Mouse (Mus musculus): ENCODE measurements around the gene Shisa9. TPM values are rescaled to one million over a fixed set of nuclear protein-coding genes. Genes with fewer than 3 reads are reported as not detected.

Shisa9 gene
- total RNA-seq, 2 experiments from 2014 or later, result 55.4 to 56.4 TPM

DNA sequence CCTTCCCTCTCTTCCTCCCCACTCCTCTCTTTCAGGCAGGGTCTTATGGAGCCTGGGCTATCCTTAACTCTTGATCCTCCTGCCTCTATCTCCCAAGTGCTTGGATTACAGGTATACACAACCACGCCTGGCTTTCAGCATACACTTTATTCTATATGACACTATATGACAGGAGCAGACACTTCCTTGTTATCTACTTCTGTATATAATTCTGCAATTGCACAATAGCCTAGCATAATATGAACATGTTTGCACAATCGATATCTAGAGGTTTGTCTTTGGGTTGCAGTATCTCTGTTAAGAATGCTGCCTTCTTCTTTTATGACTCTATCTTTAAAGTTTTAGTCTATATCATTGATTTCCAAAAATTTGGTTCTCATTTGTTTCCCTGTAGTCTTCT lies 230.1 kb downstream of the Shisa9 start:
- Histone ChIP-seq H3K4me3 (no peak overlapping the region), H3K27ac (no peak overlapping the region)
- no peak for TF ChIP-seq CTCF (conservative IDR thresholded peaks at IDR 0.05)
- no peak for DNase-seq (ENCODE audit: low spot score in 2 of 2)

DNA sequence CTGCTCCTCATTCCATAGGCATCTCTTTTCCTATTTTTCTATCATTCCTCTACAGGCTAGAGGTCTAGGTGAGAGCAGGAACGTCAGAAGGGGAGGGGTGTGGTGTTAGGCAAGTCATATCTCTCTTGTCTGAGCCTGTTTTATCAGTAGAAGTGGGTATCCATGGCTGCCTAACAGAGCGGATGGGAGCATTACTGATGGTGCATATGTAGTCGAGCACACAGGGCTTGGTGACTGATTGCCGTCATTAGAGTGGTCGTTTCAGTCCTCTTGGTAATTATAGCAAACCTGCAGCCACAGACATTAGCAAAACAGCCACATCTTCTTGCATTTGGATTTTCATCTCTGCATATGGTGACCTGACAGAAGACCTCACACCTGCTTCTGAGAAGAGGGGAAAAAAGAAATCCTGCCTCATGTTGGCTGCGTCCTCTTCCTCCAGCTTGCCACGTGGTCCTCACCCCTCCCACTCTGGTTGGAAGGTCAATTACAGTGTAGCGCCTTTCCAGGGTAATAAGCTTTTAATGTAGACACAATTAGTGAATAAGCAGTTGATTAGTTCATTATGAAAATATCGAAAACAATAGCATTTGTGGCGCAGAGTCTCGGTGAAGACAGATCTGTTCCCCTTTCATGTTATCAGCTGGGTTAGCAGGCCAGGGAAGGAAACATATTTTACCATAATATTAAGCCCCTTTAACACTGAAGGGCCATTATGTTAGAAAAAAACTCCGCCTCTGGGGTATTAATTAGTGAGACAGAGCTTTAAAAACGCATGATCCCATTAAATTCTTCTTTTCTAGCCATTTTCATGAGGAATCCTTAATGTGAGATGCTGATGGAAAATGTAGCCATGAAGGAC lies 233.6 kb downstream of the Shisa9 start:
- no peak overlapping the region for H3K4me3 ChIP-seq
- H3K27ac ChIP-seq, result peak overlapping the region; percentile 5; the same call in 1 of the 2 replicates
- no peak for DNase-seq (ENCODE audit: low spot score in 2 of 2)
- TF ChIP-seq CTCF (conservative IDR thresholded peaks at IDR 0.05), result no peak

DNA sequence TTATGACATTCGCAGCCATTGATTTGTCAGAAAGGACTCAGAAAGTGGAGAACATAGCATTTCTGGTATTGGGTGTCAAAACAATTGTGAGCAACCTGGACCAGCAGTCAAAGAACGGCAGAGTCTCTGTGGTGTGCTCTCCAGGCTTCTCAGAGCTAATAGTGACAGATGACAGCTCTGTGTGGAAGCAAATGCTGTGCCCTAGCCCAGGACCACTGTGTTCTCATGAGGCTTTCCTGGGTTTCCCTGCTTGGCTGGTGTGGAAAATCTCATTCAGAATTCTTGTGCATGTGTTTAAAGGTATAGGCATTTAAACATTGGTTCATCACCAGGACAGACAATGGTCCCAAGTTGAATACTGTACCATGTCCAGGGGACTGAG lies 234.2 kb downstream of the Shisa9 start:
- Histone ChIP-seq H3K27ac (peak overlapping the region; percentile 5; the same call in 1 of the 2 replicates), H3K4me3 (no peak overlapping the region)
- TF ChIP-seq CTCF (conservative IDR thresholded peaks at IDR 0.05), result no peak
- no peak for DNase-seq (ENCODE audit: low spot score in 2 of 2)

DNA sequence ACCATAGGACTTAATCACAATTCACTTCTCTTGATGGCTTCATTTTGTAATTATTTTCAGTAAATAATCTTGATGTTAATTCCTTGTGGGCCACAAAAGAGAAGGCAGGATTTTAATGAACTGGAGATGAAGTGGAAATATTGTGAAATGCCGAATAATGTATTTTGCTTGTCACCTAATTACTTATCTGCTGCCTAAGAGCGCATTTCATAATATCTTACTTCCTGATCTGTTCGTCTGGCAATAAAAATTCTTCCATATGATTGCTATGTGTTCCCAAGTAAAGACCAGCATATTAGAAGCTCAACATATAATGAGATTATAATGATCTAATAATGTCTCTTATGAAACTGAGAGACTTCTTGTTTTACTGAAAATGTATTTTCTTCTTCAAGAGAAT lies 235.9 kb downstream of the Shisa9 start:
- DNase-seq (ENCODE audit: low spot score in 2 of 2), result no peak
- Histone ChIP-seq H3K27ac (no peak overlapping the region), H3K4me3 (no peak overlapping the region)
- TF ChIP-seq CTCF (conservative IDR thresholded peaks at IDR 0.05), result no peak

DNA sequence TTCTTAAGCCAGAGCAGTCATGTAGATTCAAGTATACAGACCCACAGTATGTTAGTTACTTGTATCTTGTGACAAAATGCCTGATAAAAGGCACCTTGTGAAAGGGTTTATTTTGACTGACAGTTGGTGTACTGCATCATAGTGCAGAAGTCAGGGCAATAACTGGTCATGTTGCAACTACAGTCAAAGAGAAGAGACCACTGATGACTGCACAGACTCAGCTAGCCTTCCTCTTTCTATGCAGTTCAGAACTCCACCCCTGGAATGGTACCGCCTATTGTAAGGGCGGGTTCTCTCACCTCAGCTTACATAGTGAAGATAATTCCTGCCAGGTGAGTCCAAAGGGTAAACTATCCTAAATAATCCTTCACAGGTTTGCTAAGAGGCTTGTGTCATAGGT lies 239.6 kb downstream of the Shisa9 start:
- Histone ChIP-seq H3K4me3 (no peak overlapping the region), H3K27ac (no peak overlapping the region)
- no peak for TF ChIP-seq CTCF (conservative IDR thresholded peaks at IDR 0.05)
- no peak for DNase-seq (ENCODE audit: low spot score in 2 of 2)

DNA sequence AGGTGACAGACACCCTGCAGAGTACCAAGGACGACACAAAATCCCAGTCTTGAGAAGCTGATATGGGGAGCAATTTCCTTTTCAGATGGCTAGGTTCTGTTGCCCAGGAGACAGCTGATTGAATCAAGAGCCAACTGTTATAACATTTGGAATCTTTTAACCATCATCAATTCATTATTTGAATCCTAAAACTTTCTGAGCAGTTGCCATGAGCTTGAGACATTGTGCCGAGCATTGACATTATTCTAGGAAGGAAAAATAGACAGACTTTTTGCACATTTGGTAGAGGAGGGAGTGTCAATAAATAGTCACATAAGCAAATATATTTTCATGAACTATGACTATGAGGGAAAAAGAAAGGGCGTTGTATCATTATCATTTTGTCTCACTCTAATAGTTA lies 243.0 kb downstream of the Shisa9 start:
- peak in 1 of 2 experiments; percentile 60 for DNase-seq (ENCODE audit: low spot score in 2 of 2)
- H3K27ac ChIP-seq, result no peak overlapping the region
- no peak overlapping the region for H3K4me3 ChIP-seq
- no peak for TF ChIP-seq CTCF (conservative IDR thresholded peaks at IDR 0.05)

DNA sequence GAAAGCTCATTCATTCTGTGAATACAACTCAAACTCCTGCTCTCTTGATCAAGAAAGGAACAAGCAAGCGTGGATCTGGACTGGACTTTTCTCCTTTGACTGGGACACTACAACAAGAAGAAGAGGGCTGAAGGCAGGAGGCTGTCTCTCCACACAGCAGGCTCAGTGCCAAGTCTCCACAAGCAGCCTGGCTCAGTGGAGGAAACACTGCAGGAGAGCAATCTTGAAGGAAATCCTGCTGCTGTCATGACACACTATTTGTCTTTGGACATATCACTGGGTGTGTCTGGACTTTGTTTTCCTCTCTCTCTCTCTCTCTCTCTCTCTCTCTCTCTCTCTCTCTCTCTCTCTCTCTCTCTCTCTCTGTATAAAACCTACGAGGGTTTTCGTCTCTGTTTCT lies 249.4 kb downstream of the Shisa9 start:
- H3K4me3 ChIP-seq, result no peak overlapping the region
- H3K27ac ChIP-seq, result no peak overlapping the region
- TF ChIP-seq CTCF (conservative IDR thresholded peaks at IDR 0.05), result no peak
- no peak for DNase-seq (ENCODE audit: low spot score in 2 of 2)

DNA sequence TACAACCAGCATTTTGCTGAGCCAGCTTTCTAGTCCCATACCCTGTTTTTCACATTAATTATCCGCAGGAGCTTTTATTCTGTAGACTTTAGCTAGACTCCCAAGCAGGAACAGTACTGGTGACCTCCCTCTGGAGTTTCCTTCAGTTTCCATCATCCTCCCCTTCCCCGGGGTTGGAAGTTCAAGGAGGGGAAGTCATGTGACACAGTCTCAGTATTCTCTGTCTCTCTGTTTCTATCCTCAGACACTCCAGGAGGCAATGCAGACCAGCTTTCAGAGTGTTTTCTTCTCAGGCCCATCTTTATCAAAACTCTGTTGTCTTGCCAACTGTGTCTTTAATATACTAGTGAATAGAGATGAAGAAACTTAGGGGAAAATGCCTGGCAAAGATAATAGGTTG lies 250.4 kb downstream of the Shisa9 start:
- no peak overlapping the region for H3K4me3 ChIP-seq
- H3K27ac ChIP-seq, result no peak overlapping the region
- no peak for DNase-seq (ENCODE audit: low spot score in 2 of 2)
- no peak for TF ChIP-seq CTCF (conservative IDR thresholded peaks at IDR 0.05)

DNA sequence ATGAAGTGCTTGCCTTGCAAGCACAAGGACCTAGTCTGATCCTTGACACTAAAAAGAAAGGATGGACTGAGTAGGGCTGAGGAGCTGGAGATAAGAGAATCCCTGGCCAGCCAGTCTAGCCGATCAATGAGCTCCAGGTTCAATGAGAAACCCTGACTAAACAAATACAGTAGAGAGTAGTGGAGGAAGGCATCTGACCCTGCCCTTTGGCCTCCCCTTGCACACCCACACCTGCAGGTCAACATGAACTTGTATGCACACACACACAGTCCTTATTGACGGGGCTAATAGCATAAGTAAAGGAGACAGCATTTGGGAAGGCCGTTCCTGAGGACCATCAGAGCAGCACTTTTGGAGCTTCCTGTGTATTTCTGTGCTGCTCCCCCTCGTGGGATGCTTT lies 254.7 kb downstream of the Shisa9 start:
- Histone ChIP-seq H3K4me3 (no peak overlapping the region), H3K27ac (no peak overlapping the region)
- no peak for TF ChIP-seq CTCF (conservative IDR thresholded peaks at IDR 0.05)

DNA sequence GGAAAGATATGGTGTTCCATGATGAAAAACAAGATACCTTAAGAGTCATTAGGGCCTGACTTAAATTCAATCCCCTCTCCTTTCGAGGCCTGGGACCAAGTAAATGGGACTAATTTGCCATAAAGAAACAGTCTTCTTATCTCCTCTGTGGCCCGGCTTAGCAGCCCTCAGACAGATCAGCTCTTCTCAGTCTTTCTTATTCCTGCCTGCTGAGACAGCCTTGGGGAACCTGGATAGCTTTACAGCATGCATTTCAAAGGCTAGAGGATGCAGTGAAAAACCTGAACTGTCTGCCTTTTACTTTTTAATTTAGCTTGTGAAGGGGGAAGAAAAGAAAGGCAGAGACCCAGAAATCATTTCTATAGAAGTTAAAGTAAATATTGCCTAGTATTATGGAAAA lies 275.4 kb downstream of the Shisa9 start:
- no peak for DNase-seq (ENCODE audit: low spot score in 2 of 2)
- H3K27ac ChIP-seq, result no peak overlapping the region
- no peak overlapping the region for H3K4me3 ChIP-seq
- no peak for TF ChIP-seq CTCF (conservative IDR thresholded peaks at IDR 0.05)

More for the DNA sequence above, 254.7 kb downstream of the Shisa9 start:
- no peak for DNase-seq (ENCODE audit: low spot score in 2 of 2)

DNA sequence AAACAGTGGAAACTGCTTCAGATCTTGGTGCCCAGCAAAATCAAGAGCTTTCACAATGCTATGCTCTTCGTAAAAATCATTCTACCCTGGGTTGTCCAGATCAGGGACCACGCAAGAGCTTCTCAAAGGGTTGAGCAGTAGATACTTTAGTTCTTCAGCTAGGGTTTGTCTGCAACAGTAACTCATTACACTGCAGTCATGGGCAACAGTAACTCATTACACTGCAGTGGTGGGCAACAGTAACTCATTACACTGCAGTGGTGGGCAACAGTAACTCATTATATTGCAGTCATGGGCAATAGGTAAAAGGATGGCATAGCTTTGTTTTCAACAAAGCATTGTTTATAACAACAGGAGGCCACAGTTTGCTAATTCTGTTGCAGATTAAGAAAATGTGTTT lies 281.9 kb downstream of the Shisa9 start:
- Histone ChIP-seq H3K27ac (no peak overlapping the region), H3K4me3 (no peak overlapping the region)
- no peak for TF ChIP-seq CTCF (conservative IDR thresholded peaks at IDR 0.05)
- no peak for DNase-seq (ENCODE audit: low spot score in 2 of 2)

DNA sequence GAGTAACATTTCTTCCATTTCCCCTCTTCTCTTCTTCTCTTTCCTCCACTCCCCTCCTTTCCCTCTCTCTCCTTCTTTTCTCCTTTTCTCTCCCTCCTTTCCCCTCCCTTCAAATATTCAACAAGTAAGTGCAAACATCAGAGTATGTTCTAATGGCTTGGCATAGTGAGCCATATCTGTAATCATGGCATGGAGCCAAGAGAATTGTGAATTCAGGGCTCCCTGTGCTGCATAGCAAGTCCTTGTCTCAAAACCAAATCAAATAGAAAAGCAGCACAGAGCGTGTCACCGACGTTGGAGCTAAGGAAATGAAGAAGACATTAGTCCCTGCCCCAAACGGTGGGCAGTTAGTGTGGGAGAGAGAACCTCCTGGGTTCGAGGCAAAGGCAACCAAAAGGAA lies 316.6 kb downstream of the Shisa9 start:
- no peak overlapping the region for H3K27ac ChIP-seq
- no peak overlapping the region for H3K4me3 ChIP-seq
- no peak for DNase-seq (ENCODE audit: low spot score in 2 of 2)
- no peak for TF ChIP-seq CTCF (conservative IDR thresholded peaks at IDR 0.05)

DNA sequence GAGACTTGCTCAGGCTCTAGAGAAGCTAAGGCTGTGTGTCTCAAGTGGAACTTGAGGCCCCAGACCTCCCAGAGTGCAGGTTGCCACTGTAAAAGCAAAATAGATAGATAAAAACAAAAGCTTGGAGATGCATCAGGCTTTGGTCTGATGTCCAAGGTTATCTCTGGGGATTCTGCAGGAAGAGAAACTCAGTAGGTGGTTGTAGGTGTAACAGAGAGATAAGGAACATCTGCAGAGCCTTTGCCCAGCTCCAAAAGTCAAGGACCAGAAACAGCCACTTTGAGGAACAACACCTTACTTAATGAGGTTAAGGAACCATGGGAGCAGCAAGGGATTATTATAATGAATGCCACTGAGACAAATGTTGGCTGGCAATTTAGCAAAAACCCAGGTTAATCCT lies 319.5 kb downstream of the Shisa9 start:
- no peak for TF ChIP-seq CTCF (conservative IDR thresholded peaks at IDR 0.05)
- H3K27ac ChIP-seq, result no peak overlapping the region
- DNase-seq (ENCODE audit: low spot score in 2 of 2), result no peak
- H3K4me3 ChIP-seq, result no peak overlapping the region

DNA sequence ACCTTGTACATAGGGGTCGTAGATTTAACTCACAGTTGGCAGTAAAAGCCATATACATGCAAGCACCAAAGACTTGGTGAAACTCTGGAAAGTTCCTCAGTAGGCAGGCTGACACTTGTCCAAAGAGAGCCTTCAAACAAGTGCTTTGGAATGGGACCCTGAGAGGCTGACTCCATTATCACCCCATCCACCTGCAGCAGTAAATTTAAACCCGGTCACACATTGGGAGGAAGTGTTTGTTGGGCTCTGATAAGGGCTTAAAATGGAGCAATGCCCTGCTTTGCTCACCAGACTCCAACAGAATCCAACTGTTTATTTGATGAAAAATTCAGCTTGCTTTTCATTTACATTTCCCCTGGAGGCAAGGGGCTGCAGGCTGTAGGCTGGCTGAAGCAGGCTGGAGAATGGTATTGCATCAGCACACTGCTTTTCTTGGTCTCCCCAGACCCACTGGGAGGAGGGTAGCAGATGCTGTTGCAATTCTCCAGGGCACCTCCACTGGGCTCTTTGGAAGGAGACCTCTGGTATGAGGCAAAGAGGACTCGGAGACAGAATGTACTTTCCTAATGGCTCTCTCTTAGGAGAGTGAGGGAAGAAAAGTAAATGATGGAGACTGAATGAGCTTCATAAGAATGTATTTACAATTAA lies 323.5 kb downstream of the Shisa9 start:
- DNase-seq (ENCODE audit: low spot score in 2 of 2), result no peak
- Histone ChIP-seq H3K4me3 (no peak overlapping the region), H3K27ac (no peak overlapping the region)
- TF ChIP-seq CTCF (conservative IDR thresholded peaks at IDR 0.05), result no peak

All from layer of hippocampus, adult 2 months (tissue).